Mouse (Mus musculus) heart, adult 2 months (tissue): ENCODE results near the gene Klhl36. TPM values are rescaled to one million over a fixed set of nuclear protein-coding genes. Genes with fewer than 3 reads are reported as not detected.

Experiments used
- DNase-seq, 2 experiments: peaks; one replicate each; pipeline ENCODE4 v3.0.0; 2021
- H3K27ac ChIP-seq: fragments of 200-600 bp; 2 replicates; pipeline ENCODE4 v1.8.1; 2022
- H3K27me3 ChIP-seq: fragments of 200-500 bp; 2 replicates; pipeline ENCODE4 v1.6.1; 2012; ENCODE audit warnings: mild to moderate bottlenecking, low read length, inconsistent platforms, mixed read lengths; ENCODE audit not compliant: control insufficient read depth, insufficient read depth
- H3K36me3 ChIP-seq: fragments of 200-500 bp; 2 replicates; pipeline ENCODE4 v1.6.1; 2012; ENCODE audit warnings: low read length, inconsistent platforms; ENCODE audit not compliant: control insufficient read depth, insufficient read depth
- H3K4me1 ChIP-seq: fragments of 200-500 bp; 2 replicates; pipeline ENCODE4 v1.6.1; 2011; ENCODE audit warnings: low read length; ENCODE audit not compliant: control insufficient read depth, insufficient read depth
- H3K4me3 ChIP-seq: fragments of 200-600 bp; 2 replicates; pipeline ENCODE4 v1.8.1; 2022
- H3K79me2 ChIP-seq: fragments of 200-500 bp; replicated peaks from 2 replicates; pipeline ENCODE4 v1.6.1; 2012; ENCODE audit warnings: mild to moderate bottlenecking, inconsistent platforms, low read length, moderate library complexity, mixed read lengths; ENCODE audit not compliant: control insufficient read depth, insufficient read depth
- H3K9ac ChIP-seq: fragments of 200-500 bp; 2 replicates; pipeline ENCODE4 v1.6.1; 2012; ENCODE audit warnings: low read depth, mild to moderate bottlenecking, control low read depth, inconsistent platforms, low read length, mixed read lengths
- CTCF ChIP-seq: fragments of 200-600 bp; IDR thresholded peaks from 2 replicates; pipeline ENCODE4 v1.8.1; 2022; ENCODE audit warnings: antibody characterized with exemption, mild to moderate bottlenecking, moderate library complexity
- EP300 ChIP-seq: fragments of 200-500 bp; IDR thresholded peaks from 2 replicates; pipeline ENCODE4 v1.6.1; 2011; ENCODE audit warnings: low read depth, low read length, control low read depth; ENCODE audit not compliant: insufficient read depth
- POLR2A ChIP-seq: fragments of 200-500 bp; IDR thresholded peaks from 2 replicates; pipeline ENCODE4 v1.6.1; 2011; ENCODE audit warnings: mild to moderate bottlenecking, low read depth, low read length, control low read depth; ENCODE audit not compliant: insufficient read depth
- WGBS: fragments of 180-500 bp; shearing (Covaris S2); methylation state at CpG from one replicate; pipeline ENCODE4 v1.1.7; 2018; 5-methylcytosine and 5-hydroxymethylcytosine counted together
- intact Hi-C: fragments of 180-260 bp; cut with DNase I; formaldehyde crosslinking; loops from one replicate; pipeline ENCODE4 v1.15.1; 2025
- polyA plus RNA-seq: library from polyadenylated mRNA; depleted of rRNA; stranded (reverse); fragments of >200 nt; gene quantifications from 2 replicates; pipeline ENCODE4 v1.2.3, GENCODE M21; 2012
- total RNA-seq, 2 experiments: library from RNA; stranded (reverse); gene quantifications; 2 replicates each; pipeline ENCODE4 v1.2.3; 2021

The Klhl36 gene
- total and polyA plus RNA-seq, 3 experiments, result 2.6 to 5.7 (median 2.7) TPM

DNA sequence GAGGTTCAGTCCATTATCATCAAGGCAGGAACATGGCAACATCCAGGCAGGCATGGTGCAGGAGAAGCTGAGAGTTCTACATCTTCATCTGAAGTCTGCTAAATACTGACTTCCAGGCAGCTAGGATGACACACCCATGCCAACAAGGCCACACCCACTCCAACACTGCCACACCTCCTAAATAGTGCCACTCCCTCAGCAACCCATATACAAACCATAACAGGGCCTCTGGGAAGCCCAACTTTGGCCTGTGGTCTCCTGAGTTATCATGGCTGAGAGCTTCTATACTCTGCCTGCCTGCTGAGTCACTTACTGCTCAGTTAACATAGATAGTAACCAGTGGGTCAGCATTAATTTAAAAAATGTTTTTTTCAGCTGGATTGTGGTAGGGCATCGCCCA lies 11.1 kb downstream of the Klhl36 start:
- no peak overlapping the region for H3K27ac ChIP-seq
- intact Hi-C loops, result no loop called here
- H3K36me3 ChIP-seq, result no peaks in the 10 kb centered on the region
- no peak overlapping the region for H3K9ac ChIP-seq
- H3K4me1 ChIP-seq, result no peaks in the 10 kb centered on the region
- TF ChIP-seq EP300, result no peak
- no peak for TF ChIP-seq POLR2A
- no peak for TF ChIP-seq CTCF
- H3K4me3 ChIP-seq, result no peak overlapping the region
- no peaks in the 10 kb centered on the region for H3K79me2 ChIP-seq
- H3K27me3 ChIP-seq, result no peaks in the 10 kb centered on the region
- no peak for DNase-seq
- 98% methylated on average over 1 of the region's 1 CpGs for WGBS

DNA sequence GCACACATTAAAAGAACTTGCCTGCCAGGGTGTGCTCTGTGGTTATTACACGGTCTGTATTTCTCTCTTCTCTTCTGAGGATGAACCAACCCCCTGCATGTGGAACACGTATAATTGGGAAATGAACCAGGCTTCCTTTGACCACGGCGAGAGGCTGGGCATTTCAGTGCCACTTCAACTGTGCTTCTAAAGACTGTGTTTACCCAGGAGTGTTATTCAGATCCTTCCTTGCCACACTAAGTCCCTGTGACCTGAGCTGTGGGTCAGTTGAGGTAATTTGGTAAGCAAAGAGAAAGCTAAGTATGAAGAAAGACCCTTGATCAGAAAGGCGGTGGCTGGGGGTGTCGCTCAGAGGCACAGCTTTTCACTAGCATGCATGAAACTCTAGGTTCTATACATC lies 19.2 kb downstream of the Klhl36 start:
- WGBS, result 85% methylated on average over 6 of the region's 6 CpGs

DNA sequence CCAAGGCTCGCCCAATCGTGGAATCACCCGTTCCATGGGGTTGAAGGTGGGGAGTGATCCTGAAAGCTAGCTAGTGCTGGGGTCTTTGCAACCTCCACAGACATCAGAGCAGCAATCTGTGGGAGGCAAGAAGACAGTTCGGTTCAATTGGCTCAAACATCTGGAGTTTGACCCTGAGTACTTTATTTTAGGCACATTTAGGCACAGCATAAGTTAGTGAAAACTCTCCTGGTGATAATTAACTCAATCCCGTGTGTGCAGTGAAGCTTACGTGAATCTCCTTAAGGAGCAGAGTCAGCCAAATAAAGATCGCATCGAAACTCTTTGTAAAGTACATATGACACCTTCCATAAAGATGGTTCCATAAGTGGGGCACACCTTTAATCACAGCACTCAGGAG lies 19.9 kb downstream of the Klhl36 start:
- no peak for DNase-seq
- H3K9ac ChIP-seq, result no peak overlapping the region
- H3K27ac ChIP-seq, result no peak overlapping the region
- H3K4me3 ChIP-seq, result no peak overlapping the region
- H3K36me3 ChIP-seq, result no peaks in the 10 kb centered on the region
- WGBS, result 92% methylated on average over 8 of the region's 8 CpGs
- intact Hi-C loops, result no loop called here
- TF ChIP-seq CTCF (no peak), EP300 (no peak), POLR2A (no peak)
- H3K27me3 ChIP-seq, result no peaks in the 10 kb centered on the region
- peaks cover 4% of the 10 kb centered on the region for H3K4me1 ChIP-seq
- H3K79me2 ChIP-seq, result no peaks in the 10 kb centered on the region

More for the DNA sequence above, 19.2 kb downstream of the Klhl36 start:
- Histone ChIP-seq H3K36me3 (no peaks in the 10 kb centered on the region), H3K9ac (no peak overlapping the region), H3K4me1 (peaks cover 4% of the 10 kb centered on the region), H3K4me3 (no peak overlapping the region), H3K27me3 (no peaks in the 10 kb centered on the region), H3K27ac (no peak overlapping the region), H3K79me2 (no peaks in the 10 kb centered on the region)
- intact Hi-C loops, result no loop called here
- no peak for TF ChIP-seq POLR2A
- TF ChIP-seq CTCF, result no peak
- no peak for TF ChIP-seq EP300
- DNase-seq, result no peak

DNA sequence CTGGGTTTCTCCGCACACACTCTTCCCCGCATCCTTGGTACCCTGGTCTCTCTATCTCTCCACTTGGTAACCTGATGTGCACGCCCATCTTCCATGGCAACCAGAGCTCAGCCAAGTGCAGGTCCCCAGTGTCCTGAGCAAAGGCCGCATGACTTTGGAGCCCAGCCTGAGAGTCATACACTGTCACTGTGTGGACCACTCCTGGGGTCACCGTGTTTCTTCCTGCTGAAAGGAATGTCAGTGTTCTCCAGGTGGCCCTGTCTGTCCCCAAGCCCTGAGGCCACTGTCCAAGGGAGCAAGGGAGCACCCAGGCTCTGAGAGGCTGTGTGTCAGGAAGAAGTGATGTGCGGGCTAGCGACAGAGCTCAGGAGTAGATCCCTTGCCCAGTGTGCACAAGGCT lies 21.2 kb downstream of the Klhl36 start:
- Histone ChIP-seq H3K4me1 (peaks cover 4% of the 10 kb centered on the region), H3K4me3 (no peak overlapping the region), H3K9ac (no peak overlapping the region), H3K27ac (no peak overlapping the region), H3K36me3 (no peaks in the 10 kb centered on the region), H3K79me2 (no peaks in the 10 kb centered on the region), H3K27me3 (no peaks in the 10 kb centered on the region)
- TF ChIP-seq CTCF (no peak), EP300 (no peak), POLR2A (no peak)
- WGBS, result 92% methylated on average over 7 of the region's 7 CpGs
- DNase-seq, result no peak
- intact Hi-C loops, result no loop called here

DNA sequence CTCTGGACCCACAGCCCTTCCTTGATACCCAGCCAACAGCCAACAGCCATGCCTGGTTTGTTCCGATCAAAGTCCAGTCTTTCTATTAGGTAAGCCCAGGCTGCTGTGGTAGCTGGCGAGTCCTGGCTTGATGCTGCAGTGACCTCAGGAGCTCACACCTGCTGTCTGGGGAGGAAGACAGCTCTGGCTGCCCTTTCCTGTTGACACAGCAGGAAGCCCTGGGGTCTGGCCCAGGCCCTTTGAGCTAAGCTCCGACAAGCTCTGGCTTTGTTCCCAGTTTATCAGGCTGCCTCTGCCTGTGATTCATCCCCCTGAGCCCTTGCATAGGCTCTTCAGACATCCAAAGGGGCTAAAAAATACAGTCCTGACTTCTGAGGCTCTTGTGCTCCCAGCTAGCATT lies 23.5 kb downstream of the Klhl36 start:
- Histone ChIP-seq H3K79me2 (no peaks in the 10 kb centered on the region), H3K27ac (no peak overlapping the region), H3K9ac (no peak overlapping the region), H3K4me1 (peaks cover 4% of the 10 kb centered on the region), H3K36me3 (no peaks in the 10 kb centered on the region), H3K4me3 (no peak overlapping the region), H3K27me3 (no peaks in the 10 kb centered on the region)
- intact Hi-C loops, result no loop called here
- 17% methylated on average over 3 of the region's 3 CpGs for WGBS
- TF ChIP-seq CTCF, result no peak
- no peak for TF ChIP-seq POLR2A
- TF ChIP-seq EP300, result no peak
- peak; percentile 34 to 35 for DNase-seq

DNA sequence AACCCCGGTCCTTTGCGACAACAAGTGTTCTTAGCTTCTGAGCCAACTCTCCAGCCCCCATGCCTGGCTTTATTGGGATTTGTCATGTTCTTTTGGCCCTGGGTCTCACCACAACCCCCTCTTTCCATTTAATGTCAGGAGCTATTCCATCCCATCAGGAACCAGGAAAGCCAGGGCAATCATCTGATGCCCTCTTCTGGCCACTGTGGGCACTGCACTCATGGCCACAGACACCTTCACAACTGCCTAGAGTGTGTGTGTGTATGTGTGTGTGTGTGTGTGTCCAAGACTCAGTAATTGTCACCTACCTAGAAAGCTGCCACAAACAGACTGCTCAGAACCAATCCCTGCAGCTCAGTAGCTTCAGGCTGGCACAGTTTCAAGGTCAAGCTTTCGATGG lies 25.1 kb downstream of the Klhl36 start:
- H3K4me3 ChIP-seq, result no peak overlapping the region
- intact Hi-C loops, result no loop called here
- peaks cover 4% of the 10 kb centered on the region for H3K4me1 ChIP-seq
- WGBS, result 87% methylated on average over 3 of the region's 3 CpGs
- no peaks in the 10 kb centered on the region for H3K27me3 ChIP-seq
- H3K79me2 ChIP-seq, result no peaks in the 10 kb centered on the region
- TF ChIP-seq CTCF (peak; percentile 75), EP300 (0 out of 2 replicates have a peak, but pooled peaks have one; percentile 21), POLR2A (no peak)
- peak in 1 of 2 experiments; percentile 48 for DNase-seq
- H3K27ac ChIP-seq, result no peak overlapping the region
- H3K9ac ChIP-seq, result no peak overlapping the region
- H3K36me3 ChIP-seq, result no peaks in the 10 kb centered on the region

DNA sequence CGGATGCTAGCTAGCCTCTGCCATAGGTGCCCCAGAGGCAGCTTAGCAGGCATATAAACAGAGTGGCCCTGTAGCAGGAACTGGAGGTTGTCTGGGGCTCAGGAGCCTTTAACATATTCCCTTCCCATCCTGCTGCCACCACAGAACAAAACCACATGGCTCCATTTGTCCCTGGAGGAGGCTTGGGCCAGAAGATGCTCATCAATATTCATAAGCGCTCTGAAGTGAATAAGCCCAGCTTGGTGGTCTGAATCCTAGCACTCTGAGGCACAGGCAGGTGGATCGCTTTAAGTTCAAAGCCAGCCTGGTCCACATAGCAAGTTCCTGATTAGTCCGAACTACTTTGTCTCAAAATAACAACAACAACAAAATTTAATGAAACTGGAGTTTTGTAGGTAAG lies 25.9 kb downstream of the Klhl36 start:
- no peak for DNase-seq
- Histone ChIP-seq H3K36me3 (no peaks in the 10 kb centered on the region), H3K79me2 (no peaks in the 10 kb centered on the region), H3K9ac (no peak overlapping the region), H3K27me3 (no peaks in the 10 kb centered on the region), H3K4me3 (no peak overlapping the region), H3K4me1 (peaks cover 4% of the 10 kb centered on the region), H3K27ac (no peak overlapping the region)
- 83% methylated on average over 4 of the region's 4 CpGs for WGBS
- TF ChIP-seq EP300 (no peak), CTCF (no peak), POLR2A (no peak)
- intact Hi-C loops, result no loop called here
